Mouse (Mus musculus): ENCODE data around the gene Stac2. TPM values are rescaled to one million over a fixed set of nuclear protein-coding genes. Genes with fewer than 3 reads are reported as not detected.

Stac2 gene
- 3.4 and 5.4 TPM in 2 replicates for polyA plus RNA-seq (2015; fragmentation: Nextera tagmentation; extraction: Ambion mirVana)

DNA sequence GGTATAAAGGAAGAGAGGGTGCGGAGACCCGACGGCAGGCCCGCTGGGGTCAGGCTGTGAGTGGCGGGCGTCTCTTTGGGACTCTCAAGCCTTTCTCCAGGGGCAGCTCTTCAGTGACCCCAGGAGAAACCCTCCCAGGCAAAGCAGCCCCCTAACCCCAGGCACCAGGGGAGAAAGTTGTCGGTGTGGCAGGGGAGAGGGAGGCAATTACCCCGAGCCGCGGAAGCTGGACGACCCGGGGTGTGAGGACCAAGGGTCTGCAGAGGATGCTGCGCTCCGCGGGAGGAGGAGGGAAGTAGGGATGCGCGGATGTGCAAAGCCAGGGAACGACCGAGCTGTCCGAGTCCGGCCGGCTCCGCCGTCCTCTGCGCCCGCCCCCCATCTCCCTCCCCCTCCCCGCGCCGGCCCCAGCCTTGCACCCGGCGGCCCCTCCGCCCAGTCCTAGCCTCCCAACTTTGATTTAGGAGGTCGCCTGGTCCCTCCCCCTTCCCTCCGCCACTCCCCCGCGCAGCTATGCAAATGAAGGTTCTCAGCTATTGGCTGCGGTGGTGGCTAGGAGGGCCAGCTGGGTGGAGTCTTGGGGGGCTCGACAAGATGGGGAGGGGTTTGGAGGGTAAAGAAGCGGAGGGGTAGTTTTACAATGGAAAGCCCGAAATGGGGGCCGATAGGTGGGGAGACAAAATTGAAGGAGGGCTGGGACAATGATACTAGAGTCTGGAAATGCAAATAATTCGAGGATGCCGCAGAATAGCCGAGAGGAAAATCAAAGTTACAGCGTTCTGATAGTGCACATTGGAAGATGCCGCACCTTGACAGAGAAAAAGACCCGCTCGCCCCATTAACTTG lies at the start of gene Stac2:
Gene Stac2 (minus strand): TSS at position 474 of the 846 bp plus-strand sequence.
- Histone ChIP-seq H3K27me3 (replicated peaks; ENCODE audit: control insufficient read depth, insufficient read depth, low read length) (peaks cover 28% of the 10 kb centered on the region), H3K9me3 (ENCODE audit: control insufficient read depth, low read length) (no peaks in the 10 kb centered on the region), H3K4me2 (ENCODE audit: low read length) (peak within 1 kb of the TSS; percentile 51), H3K4me1 (replicated peaks; ENCODE audit: control insufficient read depth, insufficient read depth, low read length) (peaks cover 28% of the 10 kb centered on the region), H3K27ac (ENCODE audit: low read length) (peak within 1 kb of the TSS; percentile 58), H3K9ac (replicated peaks; ENCODE audit: low read depth, low read length) (peak within 1 kb of the TSS; percentile 65), H3K4me3 (replicated peaks; ENCODE audit: low read length) (peak within 1 kb of the TSS; percentile 55), H3K36me3 (ENCODE audit: control insufficient read depth, insufficient read depth) (no peaks in the 10 kb centered on the region)
- 1% methylated on average over 34 of the region's 48 CpGs for WGBS
- ATAC-seq: peak; percentile 78

DNA sequence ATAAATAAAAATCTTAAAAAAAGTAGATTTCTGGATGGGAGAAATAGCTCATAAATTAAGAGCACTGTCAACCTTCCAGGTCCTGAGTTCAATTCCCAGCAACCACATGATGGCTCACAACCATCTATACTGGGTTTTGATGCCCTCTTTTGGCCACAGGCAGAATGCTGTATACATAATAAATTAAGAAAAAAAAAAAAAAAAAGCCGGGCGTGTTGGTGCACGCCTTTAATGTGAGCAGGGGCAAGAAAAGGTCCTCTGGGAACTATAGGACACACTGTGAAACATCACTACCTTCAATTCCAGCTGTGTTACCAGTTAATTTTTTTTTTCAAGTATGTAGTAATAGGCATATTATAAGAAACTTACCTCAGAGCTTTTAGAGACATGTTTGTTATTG lies 48.1 kb upstream of the Stac2 start:
- H3K36me3 ChIP-seq (ENCODE audit: control insufficient read depth, insufficient read depth): peaks cover 34% of the 10 kb centered on the region
- H3K4me1 ChIP-seq (replicated peaks; ENCODE audit: control insufficient read depth, insufficient read depth, low read length): no peaks in the 10 kb centered on the region
- H3K9ac ChIP-seq (replicated peaks; ENCODE audit: low read depth, low read length): no peak overlapping the region
- H3K27me3 ChIP-seq (replicated peaks; ENCODE audit: control insufficient read depth, insufficient read depth, low read length): no peaks in the 10 kb centered on the region
- H3K27ac ChIP-seq (ENCODE audit: low read length): no peak overlapping the region
- no peak overlapping the region for H3K4me3 ChIP-seq (replicated peaks; ENCODE audit: low read length)
- no peak overlapping the region for H3K4me2 ChIP-seq (ENCODE audit: low read length)
- no peaks in the 10 kb centered on the region for H3K9me3 ChIP-seq (ENCODE audit: control insufficient read depth, low read length)
- ATAC-seq: no peak
- 96% methylated on average over 3 of the region's 3 CpGs for WGBS

DNA sequence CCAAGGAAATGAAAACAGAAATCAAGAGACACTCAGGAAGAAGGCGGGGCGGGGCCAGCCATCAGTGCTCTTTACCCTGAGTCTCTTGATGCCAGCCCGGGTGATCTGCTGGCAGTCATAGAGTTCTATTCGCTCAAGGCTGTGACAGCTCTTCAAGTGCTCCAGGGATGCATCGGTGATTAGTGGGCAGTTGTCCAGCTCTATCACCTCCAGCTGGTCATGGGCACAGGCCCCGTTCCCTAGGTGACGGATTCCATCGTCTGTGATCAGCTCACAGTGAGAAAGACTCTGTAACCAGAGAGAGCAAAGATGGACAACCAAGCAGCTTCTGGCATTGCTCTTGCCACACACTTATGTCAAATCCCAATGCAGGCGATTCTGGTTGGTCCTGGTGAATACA lies 37.3 kb upstream of the Stac2 start:
- Histone ChIP-seq H3K4me2 (ENCODE audit: low read length) (no peak overlapping the region), H3K27ac (ENCODE audit: low read length) (no peak overlapping the region), H3K9ac (replicated peaks; ENCODE audit: low read depth, low read length) (no peak overlapping the region), H3K4me1 (replicated peaks; ENCODE audit: control insufficient read depth, insufficient read depth, low read length) (0 out of 2 replicates have a peak, but pooled peaks cover 2% of the 10 kb centered on the region), H3K36me3 (ENCODE audit: control insufficient read depth, insufficient read depth) (peaks cover 18% of the 10 kb centered on the region), H3K27me3 (replicated peaks; ENCODE audit: control insufficient read depth, insufficient read depth, low read length) (no peaks in the 10 kb centered on the region), H3K9me3 (ENCODE audit: control insufficient read depth, low read length) (no peaks in the 10 kb centered on the region), H3K4me3 (replicated peaks; ENCODE audit: low read length) (no peak overlapping the region)
- WGBS: 85% methylated on average over 9 of the region's 9 CpGs
- ATAC-seq: no peak

DNA sequence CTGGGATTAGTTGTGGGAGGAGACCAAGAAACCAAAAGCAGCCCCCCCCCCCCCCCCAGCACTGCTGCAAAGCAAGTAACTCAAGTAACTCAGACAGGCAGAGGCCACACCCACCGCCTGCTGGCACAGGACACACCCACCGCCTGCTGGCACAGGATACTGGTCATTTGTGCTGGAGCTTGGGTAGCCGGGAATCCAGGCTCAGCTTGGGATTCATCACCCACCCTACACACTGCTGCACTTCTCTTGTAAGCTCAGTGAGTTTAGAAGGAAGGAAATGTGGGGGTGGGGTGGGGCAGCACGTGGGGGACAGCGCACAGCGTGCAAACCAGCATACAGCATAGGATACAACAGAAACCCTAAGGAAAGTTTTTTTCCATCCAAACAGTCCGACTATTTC lies 35.0 kb upstream of the Stac2 start:
- no peaks in the 10 kb centered on the region for H3K27me3 ChIP-seq (replicated peaks; ENCODE audit: control insufficient read depth, insufficient read depth, low read length)
- WGBS: 44% methylated on average over 7 of the region's 7 CpGs
- no peaks in the 10 kb centered on the region for H3K9me3 ChIP-seq (ENCODE audit: control insufficient read depth, low read length)
- no peak for ATAC-seq
- H3K9ac ChIP-seq (replicated peaks; ENCODE audit: low read depth, low read length): no peak overlapping the region
- H3K27ac ChIP-seq (ENCODE audit: low read length): no peak overlapping the region
- 0 out of 2 replicates have a peak, but pooled peaks cover 2% of the 10 kb centered on the region for H3K4me1 ChIP-seq (replicated peaks; ENCODE audit: control insufficient read depth, insufficient read depth, low read length)
- no peak overlapping the region for H3K4me2 ChIP-seq (ENCODE audit: low read length)
- H3K36me3 ChIP-seq (ENCODE audit: control insufficient read depth, insufficient read depth): peaks cover 18% of the 10 kb centered on the region
- no peak overlapping the region for H3K4me3 ChIP-seq (replicated peaks; ENCODE audit: low read length)

DNA sequence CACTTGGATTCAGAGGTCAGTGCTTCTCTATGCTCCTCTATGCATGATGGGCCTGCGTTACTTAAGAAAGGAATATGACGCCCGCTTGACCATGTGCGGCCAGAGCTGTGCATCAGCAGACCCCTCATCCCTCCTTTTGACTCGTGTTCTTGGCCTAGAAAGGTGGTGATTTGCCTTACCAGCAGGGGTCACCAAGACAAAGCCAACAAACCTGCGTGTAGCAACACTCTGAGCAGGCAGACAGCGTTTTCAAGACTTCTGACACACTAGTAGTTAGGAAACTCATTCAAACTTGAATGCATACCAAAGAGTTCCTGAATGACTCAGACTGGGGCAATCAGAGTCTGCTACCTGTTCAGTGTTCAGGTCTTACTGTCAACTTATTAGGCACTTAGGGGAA lies 33.3 kb upstream of the Stac2 start:
- 65% methylated on average over 7 of the region's 7 CpGs for WGBS
- no peak overlapping the region for H3K4me3 ChIP-seq (replicated peaks; ENCODE audit: low read length)

DNA sequence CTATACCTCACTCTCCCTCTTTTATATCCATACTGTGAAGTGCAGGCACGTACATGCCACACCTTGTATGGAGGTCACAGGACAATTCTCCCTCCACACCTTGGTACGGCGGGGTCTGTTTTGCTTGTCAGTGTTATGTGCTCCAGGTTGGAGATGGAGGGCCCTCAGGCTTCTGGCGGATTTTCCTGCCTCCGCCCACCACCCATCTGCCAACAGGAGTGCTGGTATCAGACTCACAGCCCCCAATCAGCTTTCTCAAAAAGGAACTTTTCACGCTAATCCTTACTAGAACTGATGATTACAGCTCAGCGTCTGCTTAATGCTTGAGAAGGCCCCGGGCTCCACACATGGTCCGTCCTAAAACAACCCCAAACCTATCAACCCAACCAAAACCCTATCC lies 32.9 kb upstream of the Stac2 start:
- Histone ChIP-seq H3K36me3 (ENCODE audit: control insufficient read depth, insufficient read depth) (peaks cover 3% of the 10 kb centered on the region; the same call in 1 of the 2 replicates), H3K4me1 (replicated peaks; ENCODE audit: control insufficient read depth, insufficient read depth, low read length) (0 out of 2 replicates have a peak, but pooled peaks cover 2% of the 10 kb centered on the region), H3K9me3 (ENCODE audit: control insufficient read depth, low read length) (no peaks in the 10 kb centered on the region), H3K27ac (ENCODE audit: low read length) (no peak overlapping the region), H3K4me3 (replicated peaks; ENCODE audit: low read length) (no peak overlapping the region), H3K9ac (replicated peaks; ENCODE audit: low read depth, low read length) (no peak overlapping the region), H3K4me2 (ENCODE audit: low read length) (no peak overlapping the region), H3K27me3 (replicated peaks; ENCODE audit: control insufficient read depth, insufficient read depth, low read length) (no peaks in the 10 kb centered on the region)
- no peak for ATAC-seq
- 92% methylated on average over 9 of the region's 9 CpGs for WGBS

More for the DNA sequence above, 33.3 kb upstream of the Stac2 start:
- H3K27ac ChIP-seq (ENCODE audit: low read length): no peak overlapping the region
- H3K4me2 ChIP-seq (ENCODE audit: low read length): no peak overlapping the region
- no peaks in the 10 kb centered on the region for H3K9me3 ChIP-seq (ENCODE audit: control insufficient read depth, low read length)
- peaks cover 7% of the 10 kb centered on the region for H3K36me3 ChIP-seq (ENCODE audit: control insufficient read depth, insufficient read depth)
- H3K9ac ChIP-seq (replicated peaks; ENCODE audit: low read depth, low read length): no peak overlapping the region
- H3K27me3 ChIP-seq (replicated peaks; ENCODE audit: control insufficient read depth, insufficient read depth, low read length): no peaks in the 10 kb centered on the region
- 0 out of 2 replicates have a peak, but pooled peaks cover 2% of the 10 kb centered on the region for H3K4me1 ChIP-seq (replicated peaks; ENCODE audit: control insufficient read depth, insufficient read depth, low read length)
- ATAC-seq: no peak

DNA sequence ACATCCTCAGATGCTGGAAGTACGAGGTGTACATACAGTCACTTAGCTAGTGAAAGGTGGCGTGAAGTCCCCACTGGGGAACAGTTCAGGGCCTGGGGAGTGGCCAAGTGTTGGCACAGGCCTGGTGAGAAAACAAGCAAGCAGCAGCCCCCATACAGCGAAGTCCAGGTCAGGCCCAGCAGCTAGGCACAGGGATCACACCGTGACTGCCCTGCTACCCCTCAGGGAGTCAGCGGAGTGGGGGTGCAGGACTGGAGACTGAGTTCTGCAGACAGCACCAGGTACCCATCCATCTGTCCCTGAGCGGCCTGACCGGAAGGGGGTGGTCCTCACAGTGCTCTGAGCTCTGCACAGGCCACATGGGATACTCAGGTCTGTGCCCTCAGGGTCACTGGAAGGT lies 29.5 kb upstream of the Stac2 start:
- Histone ChIP-seq H3K4me2 (ENCODE audit: low read length) (no peak overlapping the region), H3K9me3 (ENCODE audit: control insufficient read depth, low read length) (no peaks in the 10 kb centered on the region), H3K27me3 (replicated peaks; ENCODE audit: control insufficient read depth, insufficient read depth, low read length) (no peaks in the 10 kb centered on the region), H3K4me1 (replicated peaks; ENCODE audit: control insufficient read depth, insufficient read depth, low read length) (no peaks in the 10 kb centered on the region), H3K9ac (replicated peaks; ENCODE audit: low read depth, low read length) (no peak overlapping the region), H3K36me3 (ENCODE audit: control insufficient read depth, insufficient read depth) (no peaks in the 10 kb centered on the region), H3K4me3 (replicated peaks; ENCODE audit: low read length) (no peak overlapping the region), H3K27ac (ENCODE audit: low read length) (no peak overlapping the region)
- no peak for ATAC-seq
- WGBS: 89% methylated on average over 7 of the region's 7 CpGs

DNA sequence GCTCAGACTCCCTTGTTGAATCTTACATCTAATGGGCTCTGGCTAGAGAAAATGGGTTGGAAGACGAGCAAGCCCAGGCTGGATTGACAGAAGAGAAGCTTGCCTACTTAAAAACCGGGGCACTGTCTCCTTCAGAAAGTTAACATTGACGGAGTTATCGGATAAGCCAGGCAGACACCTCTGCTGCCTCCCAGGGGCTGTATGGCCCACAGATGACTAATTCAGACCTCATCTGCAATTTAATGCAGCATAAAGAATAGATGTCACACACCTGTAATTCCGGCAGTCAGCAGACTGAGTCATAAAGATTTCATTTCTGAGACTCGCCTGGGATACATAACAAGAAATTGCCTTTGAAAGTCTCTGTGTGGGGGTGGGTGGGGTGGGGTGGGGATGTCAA lies 27.2 kb upstream of the Stac2 start:
- Histone ChIP-seq H3K9me3 (ENCODE audit: control insufficient read depth, low read length) (no peaks in the 10 kb centered on the region), H3K27me3 (replicated peaks; ENCODE audit: control insufficient read depth, insufficient read depth, low read length) (0 out of 2 replicates have a peak, but pooled peaks cover 3% of the 10 kb centered on the region), H3K27ac (ENCODE audit: low read length) (no peak overlapping the region), H3K9ac (replicated peaks; ENCODE audit: low read depth, low read length) (no peak overlapping the region), H3K4me3 (replicated peaks; ENCODE audit: low read length) (no peak overlapping the region), H3K36me3 (ENCODE audit: control insufficient read depth, insufficient read depth) (no peaks in the 10 kb centered on the region), H3K4me2 (ENCODE audit: low read length) (no peak overlapping the region), H3K4me1 (replicated peaks; ENCODE audit: control insufficient read depth, insufficient read depth, low read length) (0 out of 2 replicates have a peak, but pooled peaks cover 2% of the 10 kb centered on the region)
- no peak for ATAC-seq
- 82% methylated on average over 6 of the region's 6 CpGs for WGBS

DNA sequence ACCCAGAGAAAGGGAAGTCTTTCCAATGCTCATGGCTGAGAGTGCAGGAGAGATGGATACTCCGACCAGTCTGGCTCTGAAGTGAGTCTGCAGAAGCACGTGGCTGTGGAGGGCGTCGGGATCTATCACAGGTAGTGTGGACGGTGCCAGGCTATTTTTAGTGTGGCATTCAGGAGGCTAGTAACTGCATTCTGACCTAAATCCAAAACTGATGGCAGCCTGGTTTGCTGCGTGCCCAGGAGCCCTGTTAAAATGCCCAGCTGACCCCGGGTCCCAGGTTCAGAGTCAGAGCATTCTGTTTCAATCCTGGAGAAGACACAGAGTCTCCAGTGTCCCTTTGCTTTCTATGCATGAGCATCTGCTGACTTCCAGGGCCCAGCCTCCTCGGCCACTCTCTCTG lies 23.8 kb upstream of the Stac2 start:
- no peak overlapping the region for H3K4me2 ChIP-seq (ENCODE audit: low read length)
- H3K9me3 ChIP-seq (ENCODE audit: control insufficient read depth, low read length): no peaks in the 10 kb centered on the region
- ATAC-seq: no peak
- H3K36me3 ChIP-seq (ENCODE audit: control insufficient read depth, insufficient read depth): no peaks in the 10 kb centered on the region
- no peak overlapping the region for H3K9ac ChIP-seq (replicated peaks; ENCODE audit: low read depth, low read length)
- WGBS: 83% methylated on average over 8 of the region's 8 CpGs
- no peak overlapping the region for H3K4me3 ChIP-seq (replicated peaks; ENCODE audit: low read length)
- H3K4me1 ChIP-seq (replicated peaks; ENCODE audit: control insufficient read depth, insufficient read depth, low read length): 0 out of 2 replicates have a peak, but pooled peaks cover 2% of the 10 kb centered on the region
- H3K27ac ChIP-seq (ENCODE audit: low read length): no peak overlapping the region
- H3K27me3 ChIP-seq (replicated peaks; ENCODE audit: control insufficient read depth, insufficient read depth, low read length): 0 out of 2 replicates have a peak, but pooled peaks cover 3% of the 10 kb centered on the region
